Mouse (Mus musculus) heart, adult 11 months (tissue): ENCODE results near the gene Rps19bp1.

ENCODE experiments used
- DNase-seq: peaks from one replicate; pipeline ENCODE4 v3.0.0; 2022

Gene Rps19bp1

GRCm38 (mm10) chr15:80219211-80219610, 44.9 kb downstream of the Rps19bp1 start:
- DNase-seq = peak; percentile 89

- DNase-seq = no peak
Measured at GRCm38 (mm10) chr15:80217476-80217875, 46.6 kb downstream of the Rps19bp1 start.

GRCm38 (mm10) chr15:80216480-80216820, 47.7 kb downstream of the Rps19bp1 start:
- no peak for DNase-seq

- DNase-seq = no peak
Measured at GRCm38 (mm10) chr15:80215716-80216479, 48.2 kb downstream of the Rps19bp1 start.

- no peak for DNase-seq
Measured at GRCm38 (mm10) chr15:80213688-80214087, 50.4 kb downstream of the Rps19bp1 start.
